Mouse (Mus musculus): ENCODE results near the gene Padi4. TPM values are rescaled to one million over a fixed set of nuclear protein-coding genes. Genes with fewer than 3 reads are reported as not detected.

Padi4 gene
- polyA plus RNA-seq, 2 experiments from 2014 or later = 0.30 to 0.85 TPM

GRCm38 (mm10) chr4:140787414-140787813, 13.4 kb upstream of the Padi4 start:
- no peak for ATAC-seq

GRCm38 (mm10) chr4:140785217-140785616, 11.2 kb upstream of the Padi4 start:
- no peak for ATAC-seq

GRCm38 (mm10) chr4:140784292-140784945, 10.4 kb upstream of the Padi4 start:
- ATAC-seq = no peak

- ATAC-seq = no peak
These were observed 8.8 kb upstream of the Padi4 start for GRCm38 (mm10) chr4:140782821-140783220.

- no peak for ATAC-seq
These were observed 6.5 kb upstream of the Padi4 start for GRCm38 (mm10) chr4:140780507-140780906.

- no peak for ATAC-seq
These were observed 5.9 kb upstream of the Padi4 start for GRCm38 (mm10) chr4:140779803-140780397.

GRCm38 (mm10) chr4:140776623-140777022, 2.6 kb upstream of the Padi4 start:
- ATAC-seq = peak; percentile 34

GRCm38 (mm10) chr4:140775876-140776275, 1.8 kb upstream of the Padi4 start:
- ATAC-seq = no peak

- ATAC-seq = no peak
These were observed 857 bp upstream of the Padi4 start for GRCm38 (mm10) chr4:140774893-140775292.

GRCm38 (mm10) chr4:140771091-140771490, 2.9 kb downstream of the Padi4 start:
- ATAC-seq = no peak

GRCm38 (mm10) chr4:140770433-140770832, 3.6 kb downstream of the Padi4 start:
- no peak for ATAC-seq

- no peak for ATAC-seq
These were observed 5.1 kb downstream of the Padi4 start for GRCm38 (mm10) chr4:140768973-140769372.

- ATAC-seq = no peak
These were observed 8.1 kb downstream of the Padi4 start for GRCm38 (mm10) chr4:140765936-140766335.

GRCm38 (mm10) chr4:140763158-140763557, 10.9 kb downstream of the Padi4 start:
- no peak for ATAC-seq

GRCm38 (mm10) chr4:140761601-140762000, 12.4 kb downstream of the Padi4 start:
- no peak for ATAC-seq

- ATAC-seq = no peak
These were observed 18.2 kb downstream of the Padi4 start for GRCm38 (mm10) chr4:140755811-140756210.

- ATAC-seq = no peak
These were observed 20.7 kb downstream of the Padi4 start for GRCm38 (mm10) chr4:140753366-140753765.

GRCm38 (mm10) chr4:140750328-140750727, 23.7 kb downstream of the Padi4 start:
- peak; percentile 72 for ATAC-seq

- ATAC-seq = no peak
These were observed 26.1 kb downstream of the Padi4 start for GRCm38 (mm10) chr4:140747978-140748377.

GRCm38 (mm10) chr4:140744654-140745053, 29.4 kb downstream of the Padi4 start:
- ATAC-seq = no peak

- ATAC-seq = no peak
These were observed 30.9 kb downstream of the Padi4 start for GRCm38 (mm10) chr4:140743086-140743485.

GRCm38 (mm10) chr4:140742543-140742942, 31.5 kb downstream of the Padi4 start, which contains the start of gene Padi6:
Gene Padi6 (minus strand): TSS chr4:140742643.
- no peak for ATAC-seq

GRCm38 (mm10) chr4:140741401-140741800, 32.6 kb downstream of the Padi4 start:
- ATAC-seq = no peak

GRCm38 (mm10) chr4:140740655-140741054, 33.4 kb downstream of the Padi4 start:
- no peak for ATAC-seq

GRCm38 (mm10) chr4:140732871-140733270, 41.2 kb downstream of the Padi4 start:
- no peak for ATAC-seq
